Mouse (Mus musculus) adipocyte (in vitro differentiated cells): Measurements from ENCODE around the gene Slc16a8.

ENCODE experiments used
- DNase-seq: peaks from one replicate; pipeline ENCODE4 v3.0.0-alpha.2; 2016; ENCODE audit warnings: low spot score

Slc16a8 gene

DNA sequence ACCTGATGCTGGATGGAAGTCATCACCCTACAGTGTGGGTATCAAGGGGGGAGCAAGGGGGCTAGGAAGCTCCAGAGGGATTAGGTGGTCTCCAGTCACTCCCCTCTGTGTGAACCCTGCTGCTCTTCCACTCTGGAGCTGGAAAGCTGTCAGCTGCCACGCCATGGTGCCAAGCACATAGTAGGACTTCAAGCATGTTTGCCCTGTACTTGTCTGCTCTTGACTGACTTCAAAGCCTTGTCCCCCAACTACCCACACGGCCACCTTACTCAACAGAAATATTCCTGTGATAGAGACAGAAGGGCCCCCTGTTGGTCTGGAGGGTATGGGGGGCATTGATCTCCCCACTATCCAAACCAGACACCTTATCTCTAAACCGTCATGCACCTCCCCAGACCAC is 38.4 kb downstream of the Slc16a8 start:
- DNase-seq, result no peak

- no peak for DNase-seq
These were observed 41.0 kb downstream of the Slc16a8 start for GRCm38 (mm10) chr15:79213591-79213990.

DNA sequence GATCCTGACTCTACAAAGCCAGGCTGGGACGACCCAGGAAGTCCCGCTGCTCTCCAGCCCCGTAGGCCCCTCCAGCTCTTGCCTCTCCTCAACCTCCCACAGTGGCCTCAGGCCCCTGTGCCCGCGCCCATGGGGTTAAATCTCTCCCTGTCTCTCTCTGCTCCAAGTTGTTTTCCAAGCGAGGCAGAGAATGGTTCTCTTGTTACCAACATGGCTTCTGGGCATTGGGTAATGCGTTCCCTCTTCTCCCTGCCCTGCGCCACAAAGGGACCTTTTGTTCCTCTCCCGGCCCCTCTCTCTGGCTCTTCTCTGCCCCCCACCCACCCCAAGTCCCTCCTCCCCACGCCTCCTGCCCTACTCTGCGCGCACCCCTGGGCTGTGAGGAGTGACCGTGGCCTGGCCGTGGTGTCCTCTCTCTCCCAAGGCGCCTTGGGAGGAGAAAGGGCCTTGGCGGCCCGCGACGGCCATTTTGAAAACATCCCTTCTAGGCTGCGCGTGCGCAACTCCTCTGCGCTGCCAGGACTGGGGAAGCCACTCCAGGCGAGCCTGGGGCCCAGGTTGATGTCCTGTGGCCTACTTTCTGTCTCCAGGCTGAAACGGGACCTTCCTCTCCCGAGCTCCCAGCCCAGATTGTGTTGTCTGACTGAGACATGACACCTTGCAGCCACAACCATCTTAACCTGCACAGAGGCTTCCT is 41.7 kb downstream of the Slc16a8 start:
- no peak for DNase-seq

- no peak for DNase-seq
These were observed 44.2 kb downstream of the Slc16a8 start for GRCm38 (mm10) chr15:79210357-79210756.

DNA sequence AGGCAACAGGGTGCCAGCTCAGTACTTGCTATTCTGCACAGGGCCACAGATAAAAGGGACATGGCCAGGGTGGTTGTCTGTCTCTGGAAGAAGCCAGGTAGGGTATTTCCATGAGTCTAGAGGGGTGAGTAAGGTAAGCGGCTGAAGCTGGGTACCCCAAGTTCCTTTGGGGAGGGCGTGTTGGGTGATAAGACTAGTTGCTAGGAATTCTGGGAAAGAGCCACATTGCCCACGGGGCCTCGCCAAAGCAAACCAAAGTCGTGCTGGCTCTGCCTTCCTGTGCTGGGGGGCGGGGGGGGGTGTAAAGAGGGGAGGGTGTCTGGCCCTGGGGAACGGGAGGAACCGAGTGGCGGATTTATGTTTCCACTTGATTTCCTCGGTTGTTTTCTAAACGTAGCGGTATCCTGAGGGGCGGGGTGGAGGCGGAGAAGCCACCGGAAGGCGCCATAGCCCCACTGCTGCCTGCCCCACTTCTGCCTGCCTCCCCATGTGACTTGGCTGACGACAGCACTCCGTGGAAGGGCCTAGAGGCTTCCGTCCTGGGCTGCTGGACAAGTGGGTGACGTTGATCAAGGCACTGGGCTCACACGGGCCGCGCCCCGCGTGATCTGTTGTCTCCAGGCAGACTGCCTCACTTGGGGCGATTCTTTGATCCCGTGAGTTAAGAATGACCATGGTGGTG is 45.7 kb downstream of the Slc16a8 start:
- DNase-seq, result no peak

- no peak for DNase-seq
These were observed 46.4 kb downstream of the Slc16a8 start for GRCm38 (mm10) chr15:79208211-79208610.

DNA sequence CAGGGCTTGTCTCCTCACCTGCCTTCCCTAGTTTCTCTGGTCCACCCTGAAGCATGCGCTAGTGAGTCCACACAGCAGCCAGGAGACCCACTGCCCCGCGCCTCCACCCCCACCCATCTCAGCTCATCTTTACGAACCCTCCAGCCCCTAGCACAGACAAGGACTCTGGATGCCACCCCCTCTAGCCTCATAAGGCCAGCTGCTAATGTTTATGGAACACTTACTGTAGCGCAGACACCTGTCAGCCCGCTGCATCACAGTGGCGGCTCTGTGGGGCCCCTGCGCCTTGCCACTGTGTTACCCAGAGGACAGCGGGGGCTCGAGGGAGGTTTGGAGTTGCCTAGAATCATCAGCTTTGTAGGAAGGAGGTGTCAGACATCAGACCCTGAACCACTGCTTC is 52.0 kb downstream of the Slc16a8 start:
- no peak for DNase-seq

- no peak for DNase-seq
These were observed 52.9 kb downstream of the Slc16a8 start for GRCm38 (mm10) chr15:79201491-79202150.
